Mouse (Mus musculus) small intestine, adult 2 months (tissue): ENCODE data around the gene Sik3.

Source experiments
- CTCF ChIP-seq: fragments of 200-500 bp; IDR thresholded peaks from 2 replicates; pipeline ENCODE4 v1.5.1; 2012; ENCODE audit warnings: low read depth, mild to moderate bottlenecking, control low read depth, inconsistent platforms, low read length, moderate library complexity, mixed read lengths; ENCODE audit not compliant: insufficient replicate concordance, insufficient read length; ENCODE audit errors: extremely low read depth
- POLR2A ChIP-seq: fragments of 200-500 bp; IDR thresholded peaks from 2 replicates; pipeline ENCODE4 v1.6.1; 2012; ENCODE audit warnings: low read depth, mild to moderate bottlenecking, control low read depth, inconsistent platforms, low read length, moderate library complexity

- no peak for TF ChIP-seq CTCF
- TF ChIP-seq POLR2A, result no peak
These were observed 99.6 kb downstream of the Sik3 start for GRCm38 (mm10) chr9:46112246-46112645.
